Mouse (Mus musculus): Measurements from ENCODE around the gene Slc4a10. TPM values are rescaled to one million over a fixed set of nuclear protein-coding genes. Genes with fewer than 3 reads are reported as not detected.
"Not testable (repeated sequence)": the region's sequence is repeated elsewhere in the genome, so short reads cannot be mapped to it uniquely, and the experiment has no call there.

Slc4a10 gene
- 0.23 and 0.46 TPM in 2 replicates for polyA plus RNA-seq (2014; fragmentation: Nextera tagmentation; extraction: Ambion mirVana)

- no peaks in the 10 kb centered on the region for H3K36me3 ChIP-seq (ENCODE audit: control insufficient read depth, insufficient read depth, low read length)
- H3K9ac ChIP-seq (ENCODE audit: low read length): peak within 1 kb of the TSS; percentile 69
- H3K9me3 ChIP-seq (ENCODE audit: control insufficient read depth, low read length): no peaks in the 10 kb centered on the region
- 10% methylated on average over 10 of the region's 10 CpGs for WGBS
- peaks cover 0 to 2% of the 10 kb centered on the region in 2 experiments; a peak in 1 of 4 replicates for H3K4me1 ChIP-seq (ENCODE audit: control insufficient read depth in 2 of 2, insufficient read depth in 2 of 2, low read length in 2 of 2)
- H3K27me3 ChIP-seq (ENCODE audit: control insufficient read depth, insufficient read depth, low read length): no peaks in the 10 kb centered on the region
- H3K27ac ChIP-seq (replicated peaks in 1 of 2; ENCODE audit: control insufficient read depth in 1 of 2, insufficient read depth in 1 of 2, low read depth in 2 of 2, low read length in 2 of 2): no peak within 1 kb of the TSS
- H3K4me2 ChIP-seq (ENCODE audit: low read length): peak within 1 kb of the TSS; percentile 74
- ATAC-seq (ENCODE audit: insufficient number of reproducible peaks, insufficient read depth, low FRiP score, low read depth): no peak
- peak within 1 kb of the TSS; percentile 55 to 56 for H3K4me3 ChIP-seq (ENCODE audit: control insufficient read depth in 1 of 2, insufficient read depth in 1 of 2, low read depth in 1 of 2, low read length in 2 of 2)
Measured at GRCm38 (mm10) chr2:62046421-62046845, at the start of gene Slc4a10. TSS of gene Slc4a10 (plus strand) at chr2:62046462.

GRCm38 (mm10) chr2:62001251-62001650 is 45.0 kb upstream of the Slc4a10 start:
- not testable (repeated sequence) for H3K4me1 ChIP-seq (ENCODE audit: control insufficient read depth in 2 of 2, insufficient read depth in 2 of 2, low read length in 2 of 2); H3K9ac ChIP-seq (ENCODE audit: low read length); H3K9me3 ChIP-seq (ENCODE audit: control insufficient read depth, low read length); H3K27me3 ChIP-seq (ENCODE audit: control insufficient read depth, insufficient read depth, low read length); H3K36me3 ChIP-seq (ENCODE audit: control insufficient read depth, insufficient read depth, low read length); ATAC-seq (ENCODE audit: insufficient number of reproducible peaks, insufficient read depth, low FRiP score, low read depth); H3K4me3 ChIP-seq (ENCODE audit: control insufficient read depth in 1 of 2, insufficient read depth in 1 of 2, low read depth in 1 of 2, low read length in 2 of 2); H3K27ac ChIP-seq (replicated peaks in 1 of 2; ENCODE audit: control insufficient read depth in 1 of 2, insufficient read depth in 1 of 2, low read depth in 2 of 2, low read length in 2 of 2); H3K4me2 ChIP-seq (ENCODE audit: low read length)
- WGBS: 90% methylated on average over 6 of the region's 6 CpGs

- Histone ChIP-seq H3K4me2 (ENCODE audit: low read length) (no peak overlapping the region), H3K4me3 (ENCODE audit: control insufficient read depth in 1 of 2, insufficient read depth in 1 of 2, low read depth in 1 of 2, low read length in 2 of 2) (no peak overlapping the region), H3K27ac (replicated peaks in 1 of 2; ENCODE audit: control insufficient read depth in 1 of 2, insufficient read depth in 1 of 2, low read depth in 2 of 2, low read length in 2 of 2) (no peak overlapping the region), H3K27me3 (ENCODE audit: control insufficient read depth, insufficient read depth, low read length) (no peaks in the 10 kb centered on the region), H3K9ac (ENCODE audit: low read length) (no peak overlapping the region), H3K9me3 (ENCODE audit: control insufficient read depth, low read length) (no peaks in the 10 kb centered on the region), H3K36me3 (ENCODE audit: control insufficient read depth, insufficient read depth, low read length) (no peaks in the 10 kb centered on the region), H3K4me1 (ENCODE audit: control insufficient read depth in 2 of 2, insufficient read depth in 2 of 2, low read length in 2 of 2) (no peaks in the 10 kb centered on the region)
- WGBS: 73% methylated on average over 3 of the region's 3 CpGs
- no peak for ATAC-seq (ENCODE audit: insufficient number of reproducible peaks, insufficient read depth, low FRiP score, low read depth)
Measured at GRCm38 (mm10) chr2:62018209-62018608, 28.1 kb upstream of the Slc4a10 start.

- peaks cover 0 to 2% of the 10 kb centered on the region in 2 experiments; a peak in 1 of 4 replicates for H3K4me1 ChIP-seq (ENCODE audit: control insufficient read depth in 2 of 2, insufficient read depth in 2 of 2, low read length in 2 of 2)
- peak overlapping the region; percentile 69 for H3K9ac ChIP-seq (ENCODE audit: low read length)
- H3K4me2 ChIP-seq (ENCODE audit: low read length): peak overlapping the region; percentile 74
- ATAC-seq (ENCODE audit: insufficient number of reproducible peaks, insufficient read depth, low FRiP score, low read depth): no peak
- peak overlapping the region; percentile 55 to 56 for H3K4me3 ChIP-seq (ENCODE audit: control insufficient read depth in 1 of 2, insufficient read depth in 1 of 2, low read depth in 1 of 2, low read length in 2 of 2)
- H3K9me3 ChIP-seq (ENCODE audit: control insufficient read depth, low read length): no peaks in the 10 kb centered on the region
- H3K36me3 ChIP-seq (ENCODE audit: control insufficient read depth, insufficient read depth, low read length): no peaks in the 10 kb centered on the region
- no peak overlapping the region for H3K27ac ChIP-seq (replicated peaks in 1 of 2; ENCODE audit: control insufficient read depth in 1 of 2, insufficient read depth in 1 of 2, low read depth in 2 of 2, low read length in 2 of 2)
- WGBS: 11% methylated on average over 10 of the region's 10 CpGs
- H3K27me3 ChIP-seq (ENCODE audit: control insufficient read depth, insufficient read depth, low read length): no peaks in the 10 kb centered on the region
Measured at GRCm38 (mm10) chr2:62046861-62047503, 720 bp downstream of the Slc4a10 start.

GRCm38 (mm10) chr2:62047504-62048005 is 1.3 kb downstream of the Slc4a10 start:
- Histone ChIP-seq H3K27me3 (ENCODE audit: control insufficient read depth, insufficient read depth, low read length) (no peaks in the 10 kb centered on the region), H3K4me3 (ENCODE audit: control insufficient read depth in 1 of 2, insufficient read depth in 1 of 2, low read depth in 1 of 2, low read length in 2 of 2) (peak overlapping the region; percentile 55 to 56), H3K9ac (ENCODE audit: low read length) (peak overlapping the region; percentile 69), H3K4me1 (ENCODE audit: control insufficient read depth in 2 of 2, insufficient read depth in 2 of 2, low read length in 2 of 2) (peaks cover 0 to 2% of the 10 kb centered on the region in 2 experiments; a peak in 1 of 4 replicates), H3K36me3 (ENCODE audit: control insufficient read depth, insufficient read depth, low read length) (no peaks in the 10 kb centered on the region), H3K27ac (replicated peaks in 1 of 2; ENCODE audit: control insufficient read depth in 1 of 2, insufficient read depth in 1 of 2, low read depth in 2 of 2, low read length in 2 of 2) (no peak overlapping the region), H3K9me3 (ENCODE audit: control insufficient read depth, low read length) (no peaks in the 10 kb centered on the region), H3K4me2 (ENCODE audit: low read length) (peak overlapping the region; percentile 74)
- ATAC-seq (ENCODE audit: insufficient number of reproducible peaks, insufficient read depth, low FRiP score, low read depth): no peak
- 2% methylated on average over 14 of the region's 14 CpGs for WGBS

DNA sequence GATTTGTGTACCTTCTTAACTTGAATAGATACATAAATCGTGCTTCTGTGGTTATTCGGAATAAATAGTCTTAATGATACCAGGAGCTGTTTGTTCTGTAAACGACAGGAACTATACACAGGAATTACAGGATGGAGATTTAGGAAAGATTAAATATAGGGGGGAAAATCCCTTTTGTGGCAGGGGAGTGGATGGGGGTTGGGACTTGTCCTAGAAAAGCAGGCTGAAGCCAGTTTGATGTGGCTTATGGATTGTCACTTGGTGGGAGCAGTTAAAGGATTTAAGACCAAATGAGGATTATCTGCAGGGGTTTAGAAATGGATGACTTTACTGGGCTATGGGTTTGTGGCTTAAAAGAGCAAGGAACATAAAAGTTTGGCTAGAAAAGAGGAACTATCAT is 1.9 kb downstream of the Slc4a10 start:
- WGBS: 12% methylated on average over 3 of the region's 3 CpGs
- Histone ChIP-seq H3K4me1 (ENCODE audit: control insufficient read depth in 2 of 2, insufficient read depth in 2 of 2, low read length in 2 of 2) (peaks cover 0 to 2% of the 10 kb centered on the region in 2 experiments; a peak in 1 of 4 replicates), H3K4me2 (ENCODE audit: low read length) (peak overlapping the region; percentile 74), H3K36me3 (ENCODE audit: control insufficient read depth, insufficient read depth, low read length) (no peaks in the 10 kb centered on the region), H3K9me3 (ENCODE audit: control insufficient read depth, low read length) (no peaks in the 10 kb centered on the region), H3K27me3 (ENCODE audit: control insufficient read depth, insufficient read depth, low read length) (no peaks in the 10 kb centered on the region), H3K4me3 (ENCODE audit: control insufficient read depth in 1 of 2, insufficient read depth in 1 of 2, low read depth in 1 of 2, low read length in 2 of 2) (peak overlapping the region in 1 of 2 experiments; percentile 56; a peak in 2 of 4 replicates), H3K27ac (replicated peaks in 1 of 2; ENCODE audit: control insufficient read depth in 1 of 2, insufficient read depth in 1 of 2, low read depth in 2 of 2, low read length in 2 of 2) (no peak overlapping the region), H3K9ac (ENCODE audit: low read length) (no peak overlapping the region)
- no peak for ATAC-seq (ENCODE audit: insufficient number of reproducible peaks, insufficient read depth, low FRiP score, low read depth)

DNA sequence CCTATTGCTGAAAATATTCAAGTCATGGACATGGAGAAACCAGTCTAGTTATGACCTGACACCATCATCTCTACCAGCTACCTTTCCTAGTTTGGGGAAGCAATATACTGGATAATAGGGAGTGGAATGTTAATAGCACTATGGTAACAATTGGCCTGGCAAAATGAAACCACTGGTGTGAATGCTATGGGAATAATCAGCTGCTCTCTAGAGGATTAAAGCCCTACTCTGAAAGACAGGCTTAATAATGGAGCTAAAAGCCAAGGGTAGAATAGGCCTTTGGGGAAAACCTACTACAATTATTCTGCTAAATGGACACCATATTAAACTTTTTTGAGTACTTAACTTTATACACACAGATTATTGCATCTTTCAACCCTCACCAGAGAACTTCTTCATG is 30.2 kb downstream of the Slc4a10 start:
- Histone ChIP-seq H3K9me3 (ENCODE audit: control insufficient read depth, low read length) (no peaks in the 10 kb centered on the region), H3K9ac (ENCODE audit: low read length) (no peak overlapping the region), H3K27me3 (ENCODE audit: control insufficient read depth, insufficient read depth, low read length) (no peaks in the 10 kb centered on the region), H3K27ac (replicated peaks in 1 of 2; ENCODE audit: control insufficient read depth in 1 of 2, insufficient read depth in 1 of 2, low read depth in 2 of 2, low read length in 2 of 2) (no peak overlapping the region), H3K4me1 (ENCODE audit: control insufficient read depth in 2 of 2, insufficient read depth in 2 of 2, low read length in 2 of 2) (no peaks in the 10 kb centered on the region), H3K36me3 (ENCODE audit: control insufficient read depth, insufficient read depth, low read length) (no peaks in the 10 kb centered on the region), H3K4me3 (ENCODE audit: control insufficient read depth in 1 of 2, insufficient read depth in 1 of 2, low read depth in 1 of 2, low read length in 2 of 2) (no peak overlapping the region), H3K4me2 (ENCODE audit: low read length) (no peak overlapping the region)
- ATAC-seq (ENCODE audit: insufficient number of reproducible peaks, insufficient read depth, low FRiP score, low read depth): no peak
